Mouse (Mus musculus): Measurements from ENCODE around the gene Srsf12.

The Srsf12 gene

DNA sequence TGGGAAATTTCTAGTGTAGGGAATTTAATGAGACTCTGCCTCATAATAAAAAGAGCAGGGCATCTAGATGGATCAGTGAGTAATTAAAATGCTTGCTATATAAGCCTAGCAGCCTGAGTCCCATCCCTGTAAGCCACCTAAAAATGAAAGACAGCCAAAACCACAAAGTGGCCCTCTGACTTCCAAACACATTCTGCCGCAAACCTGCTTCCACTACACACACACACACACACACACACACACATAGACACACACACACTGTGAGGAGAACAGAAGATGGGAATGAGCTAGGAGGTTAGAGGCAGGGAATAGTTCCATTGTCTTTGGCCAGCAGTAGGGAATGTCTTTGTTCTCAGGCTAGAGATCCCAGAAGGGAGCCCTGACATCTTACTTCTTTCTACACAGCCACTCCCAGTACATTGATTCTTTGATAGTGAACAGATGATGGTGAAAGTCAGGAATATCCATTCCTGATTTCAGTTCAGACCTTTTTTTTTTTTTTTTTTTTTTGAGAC is 41.0 kb downstream of the Srsf12 start:
- DNase-seq (ENCODE audit: low spot score) = peak; percentile 6

DNA sequence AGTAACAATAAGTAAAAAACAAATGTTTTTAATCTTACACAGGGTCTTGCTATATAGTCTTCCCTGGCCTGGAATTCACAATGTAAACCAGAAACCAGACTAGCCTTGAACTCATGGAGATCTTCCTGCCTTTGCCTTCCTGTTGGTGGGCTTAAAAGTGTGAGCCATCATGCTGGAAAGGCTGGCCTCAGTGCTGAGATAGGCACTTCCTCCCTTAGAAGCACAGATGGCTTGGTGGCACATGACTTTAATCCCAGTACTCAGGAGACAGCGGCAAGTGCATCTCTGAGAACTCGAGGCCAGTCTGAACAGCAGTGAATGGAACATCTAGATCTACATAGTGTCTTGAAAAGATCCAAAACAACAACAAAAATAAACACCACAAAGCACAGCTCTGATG is 42.1 kb downstream of the Srsf12 start:
- DNase-seq (ENCODE audit: low spot score) = no peak

DNA sequence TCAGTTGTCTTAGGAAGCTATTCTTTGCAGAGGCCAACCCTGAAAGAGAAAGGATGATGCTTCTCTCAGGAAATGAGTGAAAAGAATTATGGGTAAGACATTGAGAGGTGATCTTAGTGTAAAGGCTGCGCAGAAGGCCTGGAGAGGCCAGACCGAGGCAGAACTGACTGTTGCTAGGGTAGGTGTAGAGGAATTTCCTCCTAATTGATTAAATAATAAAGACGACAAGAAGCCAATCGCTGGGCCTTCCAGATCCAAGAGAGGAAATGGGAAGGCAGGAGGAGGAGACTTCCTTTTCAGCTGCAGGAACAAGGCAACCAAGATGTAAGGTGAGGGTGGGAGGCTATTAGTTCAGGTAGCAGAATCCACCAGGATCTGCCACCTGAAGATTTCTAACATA is 45.9 kb downstream of the Srsf12 start:
- no peak for DNase-seq (ENCODE audit: low spot score)

DNA sequence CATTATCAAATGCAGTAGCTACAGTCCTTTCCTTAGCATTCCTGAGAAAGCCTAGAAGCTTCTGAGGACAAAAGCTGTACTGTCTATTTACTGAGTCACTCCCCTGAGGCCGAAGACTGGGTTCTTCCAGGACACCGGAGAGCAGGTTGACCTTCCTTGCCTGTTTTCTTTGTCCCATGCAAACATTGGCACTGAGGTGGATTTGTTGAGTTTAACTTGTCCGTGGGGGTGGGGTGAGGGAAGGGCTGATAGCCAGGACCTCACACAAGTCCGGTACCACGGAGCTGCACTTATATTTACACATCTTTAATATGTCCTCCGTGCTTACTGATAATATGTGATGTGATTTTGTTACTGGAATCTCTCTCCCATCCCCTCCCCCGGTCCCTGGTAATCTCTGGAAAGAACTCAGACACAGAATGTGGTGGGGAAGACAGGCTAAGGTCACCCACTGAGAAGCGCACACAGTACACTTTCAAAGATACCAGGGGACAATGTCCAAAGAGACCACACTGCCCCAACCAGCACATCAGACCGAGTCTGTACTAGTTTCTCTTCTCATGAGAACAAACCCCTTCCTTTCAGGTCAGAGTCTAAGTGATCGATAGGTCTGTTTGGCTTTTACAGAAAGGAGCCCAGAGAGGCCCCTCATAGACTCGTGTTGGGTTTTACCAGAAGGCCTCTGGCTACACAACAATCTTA is 48.6 kb downstream of the Srsf12 start:
- DNase-seq (ENCODE audit: low spot score) = no peak

DNA sequence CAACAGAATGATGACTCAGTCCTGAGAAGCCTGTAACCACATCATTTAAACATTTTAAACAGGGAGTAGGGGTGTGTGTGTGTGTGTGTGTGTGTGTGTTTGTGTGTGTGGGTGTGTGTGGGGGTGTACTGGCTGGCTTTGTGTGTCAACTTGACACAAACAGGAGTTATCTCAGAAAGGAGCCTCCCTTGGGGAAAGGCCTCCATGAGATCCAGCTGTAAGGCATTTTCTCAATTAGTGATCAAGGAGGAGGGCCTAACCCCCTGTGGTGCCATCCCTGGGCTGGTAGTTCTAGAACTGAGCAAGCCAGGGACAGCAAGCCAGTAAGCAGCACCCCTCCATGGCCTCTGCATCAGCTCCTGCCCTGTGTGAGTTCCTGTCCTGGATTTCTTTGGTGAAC is 51.5 kb downstream of the Srsf12 start:
- no peak for DNase-seq (ENCODE audit: low spot score)

DNA sequence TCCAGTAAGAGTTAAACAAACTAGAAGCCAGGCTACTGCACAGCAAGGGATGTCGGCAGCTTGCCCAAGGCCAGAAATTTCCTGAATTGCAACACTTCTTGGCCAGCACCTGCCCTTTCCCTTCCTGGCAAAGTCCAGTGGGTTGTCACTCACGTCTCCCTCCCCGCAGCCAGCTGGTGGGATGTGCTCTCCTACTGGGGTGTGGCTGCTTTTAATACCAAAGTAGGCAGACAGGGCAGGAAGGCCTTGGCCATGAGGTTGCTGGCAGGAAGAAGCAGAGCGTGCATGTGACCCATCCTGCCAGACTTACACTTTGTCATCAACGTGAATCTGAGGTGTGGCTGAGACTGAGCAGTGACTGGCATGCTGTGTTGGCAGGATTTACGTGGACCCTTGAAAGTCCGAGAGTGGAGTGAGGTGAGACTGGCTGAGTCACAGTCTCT is 52.5 kb downstream of the Srsf12 start:
- DNase-seq (ENCODE audit: low spot score) = no peak

DNA sequence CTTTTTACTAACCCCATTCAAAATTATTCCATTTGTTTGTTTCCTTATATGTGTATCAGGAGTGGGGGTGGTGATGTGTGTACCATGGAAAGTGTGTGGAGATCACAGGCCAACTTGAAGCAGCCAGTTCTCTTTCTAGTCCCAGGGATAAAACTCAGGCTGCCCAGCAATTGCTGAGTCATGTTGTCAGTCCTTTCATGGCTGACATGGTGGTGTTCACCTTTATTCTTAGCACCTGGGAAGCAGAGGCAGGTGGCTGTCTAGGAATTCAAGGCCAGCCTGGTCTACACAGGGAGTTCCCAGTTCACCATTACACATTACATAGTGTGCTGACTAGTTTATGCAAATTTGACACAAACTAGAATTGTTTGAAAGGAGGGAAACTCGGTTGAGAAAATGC is 54.1 kb downstream of the Srsf12 start:
- no peak for DNase-seq (ENCODE audit: low spot score)

DNA sequence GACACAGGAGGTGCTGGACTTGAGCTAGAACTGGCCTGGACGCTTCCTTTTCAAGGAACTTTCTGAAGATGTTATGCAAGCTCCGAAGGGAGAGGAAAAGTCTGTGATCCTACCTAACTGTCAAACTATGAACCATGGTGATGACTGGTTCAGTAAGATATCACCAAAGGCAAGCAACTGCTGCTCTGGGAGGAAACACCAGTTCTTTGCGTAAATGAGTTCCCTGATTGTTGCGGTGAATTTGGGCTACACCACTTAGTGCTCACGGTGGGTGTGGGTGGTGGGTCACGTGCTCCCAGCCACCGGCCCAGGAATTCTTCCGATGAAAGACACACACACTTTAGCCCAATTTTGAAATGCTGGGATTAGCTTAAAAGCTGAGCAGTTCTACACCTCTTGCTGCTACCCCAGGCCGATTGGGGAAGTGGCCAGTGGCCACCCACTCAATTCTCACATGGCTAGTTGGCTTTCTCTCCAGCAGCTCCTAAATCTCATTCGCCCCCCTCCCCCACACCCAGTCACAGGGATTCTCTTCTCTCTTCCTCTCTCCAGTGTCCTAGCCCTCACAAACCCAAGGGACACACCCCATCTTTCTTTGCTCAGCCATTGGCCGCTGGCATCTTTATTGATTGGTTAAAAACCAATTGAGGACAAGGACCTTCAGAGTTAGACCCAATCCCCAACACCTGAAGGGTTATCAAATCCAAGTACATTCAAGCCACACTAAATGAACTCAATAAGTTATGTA is 56.4 kb downstream of the Srsf12 start:
- no peak for DNase-seq (ENCODE audit: low spot score)

DNA sequence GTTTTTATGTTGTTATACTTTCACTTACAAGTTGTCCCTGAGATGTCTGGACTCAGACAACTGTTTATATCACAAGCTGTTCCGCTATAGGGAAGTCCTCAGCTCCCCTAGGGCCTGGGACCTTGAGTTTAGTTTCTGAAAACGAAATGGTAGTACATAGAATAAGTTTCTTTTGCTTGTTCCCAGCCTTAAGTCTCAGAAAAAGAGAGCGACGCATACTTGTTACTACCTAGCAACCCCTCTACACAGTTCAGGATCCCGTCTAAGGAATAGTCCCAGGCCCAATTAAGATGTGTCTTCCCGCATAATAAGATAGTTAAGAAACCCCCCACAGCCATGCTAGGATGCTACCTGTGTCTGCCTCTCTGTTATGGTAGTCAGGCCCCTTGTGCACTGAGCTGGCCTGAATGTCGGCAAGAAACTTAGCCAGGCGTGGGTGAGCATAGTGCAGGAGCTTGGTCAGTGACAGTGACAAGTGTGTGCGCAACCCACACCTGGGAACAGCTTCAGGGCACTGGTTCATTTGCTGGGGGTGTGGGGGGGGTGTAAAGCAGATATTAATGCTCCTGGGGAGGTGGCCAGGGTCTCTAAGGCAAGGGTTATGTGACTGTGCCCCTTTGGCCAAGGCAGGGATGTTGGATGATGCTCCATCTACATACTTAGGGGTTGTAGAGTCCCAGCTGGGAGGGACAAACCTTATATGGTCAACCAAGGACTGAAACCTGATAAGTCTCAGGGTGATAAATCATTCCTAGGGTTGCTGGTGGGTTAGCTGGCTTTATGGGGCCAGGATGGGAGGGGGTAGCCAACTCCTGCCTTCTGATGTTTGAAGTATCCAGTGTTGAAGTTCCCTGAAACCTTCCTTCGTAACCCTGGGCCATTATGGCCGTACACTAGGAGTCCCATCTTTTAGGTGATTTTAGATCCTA is 61.9 kb downstream of the Srsf12 start:
- no peak for DNase-seq (ENCODE audit: low spot score)

DNA sequence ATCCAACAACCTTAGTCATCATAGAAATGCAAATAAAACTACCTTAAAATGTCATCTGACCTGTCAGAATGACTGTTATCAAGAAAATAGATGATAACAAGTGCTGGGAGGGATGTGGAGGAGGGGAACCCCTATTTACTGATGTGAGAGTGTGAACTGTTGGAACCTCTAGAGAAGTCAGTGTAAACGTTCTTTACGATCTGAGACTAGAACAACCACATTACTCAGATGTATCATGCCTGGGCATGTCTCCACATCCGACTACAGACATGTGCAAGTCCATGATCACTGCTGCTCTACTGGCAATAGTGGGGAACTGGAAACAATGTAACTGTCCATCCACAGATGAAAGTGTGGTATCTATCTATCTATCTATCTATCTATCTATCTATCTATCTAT is 64.6 kb downstream of the Srsf12 start:
- no peak for DNase-seq (ENCODE audit: low spot score)

DNA sequence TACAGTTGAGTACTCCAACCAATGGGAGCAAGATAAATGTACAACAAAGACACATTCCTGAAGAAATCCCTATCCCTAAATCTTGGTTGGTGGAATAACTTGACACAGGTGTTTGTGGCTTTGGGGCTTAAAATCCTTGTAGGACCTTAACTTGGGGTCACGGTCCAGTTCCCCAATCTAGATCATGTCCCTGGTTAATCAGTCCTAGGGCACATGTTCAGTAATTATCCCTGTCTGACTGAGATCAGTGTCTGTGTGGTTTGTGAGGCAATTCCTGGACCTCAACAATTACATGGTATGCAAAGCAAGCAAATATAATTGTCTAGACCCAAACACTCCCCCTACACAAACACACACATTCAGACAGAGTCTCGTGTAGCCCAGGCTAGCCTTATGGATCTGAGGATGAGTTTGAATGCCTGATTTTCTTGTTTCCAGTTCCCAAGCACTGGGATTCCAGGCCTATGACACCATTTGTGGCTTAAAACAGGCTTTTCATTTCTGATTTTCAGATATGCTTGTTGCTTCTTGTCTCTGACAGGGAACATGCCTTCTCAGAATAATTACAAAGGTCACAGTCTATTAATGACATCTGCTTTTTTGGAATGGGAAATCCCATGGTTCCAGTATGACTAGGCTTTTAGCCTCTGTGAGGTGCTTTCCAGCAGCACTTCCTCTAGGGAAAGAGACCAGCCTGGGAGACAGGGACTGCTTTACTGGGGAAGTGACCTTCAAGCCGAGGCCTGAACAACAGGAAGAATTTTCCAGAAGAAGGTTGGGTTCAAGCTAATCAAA is 73.3 kb downstream of the Srsf12 start:
- DNase-seq (ENCODE audit: low spot score) = no peak
